Mouse (Mus musculus) B cell, adult 2 months (primary cell): ENCODE data around the gene Ccdc62.

Experiments used
- DNase-seq, 2 experiments: peaks; one replicate each; pipeline ENCODE4 v3.0.0; 2022

Ccdc62 gene

GRCm38 (mm10) chr5:123938479-123938878 is 8.0 kb downstream of the Ccdc62 start:
- DNase-seq = peak in 1 of 2 experiments; percentile 16

- DNase-seq = no peak
Observed at GRCm38 (mm10) chr5:123946546-123946945, 16.1 kb downstream of the Ccdc62 start.

- DNase-seq = peak; percentile 50 to 56
Observed at GRCm38 (mm10) chr5:123947041-123947761, 16.7 kb downstream of the Ccdc62 start.

GRCm38 (mm10) chr5:123952365-123953045 is 22.0 kb downstream of the Ccdc62 start:
- no peak for DNase-seq

GRCm38 (mm10) chr5:123957213-123957612 is 26.7 kb downstream of the Ccdc62 start:
- DNase-seq = no peak

GRCm38 (mm10) chr5:123959018-123959417 is 28.5 kb downstream of the Ccdc62 start:
- no peak for DNase-seq

- DNase-seq = no peak
Observed at GRCm38 (mm10) chr5:123960129-123960528, 29.6 kb downstream of the Ccdc62 start.

GRCm38 (mm10) chr5:123961046-123961445 is 30.6 kb downstream of the Ccdc62 start:
- no peak for DNase-seq

- no peak for DNase-seq
Observed at GRCm38 (mm10) chr5:123964208-123964607, 33.7 kb downstream of the Ccdc62 start.

GRCm38 (mm10) chr5:123966759-123967158 is 36.3 kb downstream of the Ccdc62 start:
- no peak for DNase-seq

GRCm38 (mm10) chr5:123968468-123968867 is 38.0 kb downstream of the Ccdc62 start:
- DNase-seq = no peak

- no peak for DNase-seq
Observed at GRCm38 (mm10) chr5:123969216-123969615, 38.7 kb downstream of the Ccdc62 start.

GRCm38 (mm10) chr5:123970576-123970975 is 40.1 kb downstream of the Ccdc62 start:
- DNase-seq = no peak

- no peak for DNase-seq
Observed at GRCm38 (mm10) chr5:123972453-123972852, 42.0 kb downstream of the Ccdc62 start.

- DNase-seq = peak; percentile 93 to 94
Observed at GRCm38 (mm10) chr5:123973299-123974178, 43.1 kb downstream of the Ccdc62 start, which contains the start of gene Hip1r. Hip1r (plus strand) TSS chr5:123973628.

- peak in 1 of 2 experiments; percentile 46 for DNase-seq
Observed at GRCm38 (mm10) chr5:123974179-123974485, 43.7 kb downstream of the Ccdc62 start.

GRCm38 (mm10) chr5:123974616-123975111 is 44.2 kb downstream of the Ccdc62 start:
- peak; percentile 77 to 83 for DNase-seq

- peak in 1 of 2 experiments; percentile 10 for DNase-seq
Observed at GRCm38 (mm10) chr5:123975668-123976180, 45.2 kb downstream of the Ccdc62 start.

GRCm38 (mm10) chr5:123977231-123977630 is 46.8 kb downstream of the Ccdc62 start:
- DNase-seq = no peak

GRCm38 (mm10) chr5:123978131-123978530 is 47.7 kb downstream of the Ccdc62 start:
- peak in 1 of 2 experiments; percentile 1 for DNase-seq

- DNase-seq = peak in 1 of 2 experiments; percentile 2
Observed at GRCm38 (mm10) chr5:123979221-123979979, 48.9 kb downstream of the Ccdc62 start.

- no peak for DNase-seq
Observed at GRCm38 (mm10) chr5:123979980-123980369, 49.5 kb downstream of the Ccdc62 start.
